Mouse (Mus musculus) layer of hippocampus, adult 18-20 months (tissue): ENCODE data around the gene Dnah17. TPM values are rescaled to one million over a fixed set of nuclear protein-coding genes. Genes with fewer than 3 reads are reported as not detected.

Experiments used
- DNase-seq, 2 experiments: peaks; one replicate each; pipeline ENCODE4 v3.0.0; 2022; ENCODE audit warnings: low spot score in 2 of 2
- total RNA-seq, 2 experiments: library from RNA; stranded (reverse); gene quantifications; 2 replicates each; pipeline ENCODE4 v1.2.3; 2021

The Dnah17 gene
- total RNA-seq, 2 experiments from 2014 or later = 0.02 TPM; not detected in 1

DNA sequence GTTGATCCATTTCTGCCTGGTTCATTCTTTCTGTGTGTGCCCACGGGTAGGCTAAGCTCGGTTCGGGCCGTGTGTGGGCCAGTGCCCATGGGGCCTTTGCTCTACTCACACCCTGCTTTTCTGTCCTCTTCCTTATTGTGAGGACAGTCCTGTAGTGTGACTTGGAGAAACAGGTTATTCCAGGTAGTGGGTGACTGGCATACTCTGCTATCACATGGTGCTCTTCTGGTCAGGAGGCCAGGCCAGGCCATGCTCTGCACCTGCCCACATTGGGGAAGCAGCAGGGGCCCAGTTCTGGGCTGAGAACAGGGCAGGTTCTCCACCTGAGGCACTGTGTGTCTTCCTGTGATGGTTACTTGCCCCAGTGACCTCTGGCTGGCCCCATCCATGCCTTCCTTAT is 132.1 kb downstream of the Dnah17 start:
- DNase-seq = no peak

DNA sequence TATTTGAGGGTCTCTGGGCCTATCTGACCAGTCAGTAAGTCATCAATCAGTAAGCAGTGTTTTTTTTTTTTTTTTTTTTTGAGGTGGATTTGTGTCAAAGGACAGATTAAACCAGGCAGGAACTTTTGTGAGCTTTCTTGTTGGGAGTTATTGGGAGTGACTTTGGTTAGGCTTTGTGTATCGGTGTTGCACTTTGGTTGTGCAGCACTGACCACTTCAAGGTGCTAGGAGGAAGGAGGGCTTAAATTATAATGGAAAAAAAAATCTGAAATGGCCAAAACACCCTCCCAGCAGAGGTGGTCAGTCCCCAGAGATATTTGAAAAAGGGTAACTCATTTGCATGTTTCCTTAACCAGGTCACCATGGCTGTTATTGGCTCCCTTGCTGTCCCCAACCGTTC is 133.3 kb downstream of the Dnah17 start:
- DNase-seq = no peak

DNA sequence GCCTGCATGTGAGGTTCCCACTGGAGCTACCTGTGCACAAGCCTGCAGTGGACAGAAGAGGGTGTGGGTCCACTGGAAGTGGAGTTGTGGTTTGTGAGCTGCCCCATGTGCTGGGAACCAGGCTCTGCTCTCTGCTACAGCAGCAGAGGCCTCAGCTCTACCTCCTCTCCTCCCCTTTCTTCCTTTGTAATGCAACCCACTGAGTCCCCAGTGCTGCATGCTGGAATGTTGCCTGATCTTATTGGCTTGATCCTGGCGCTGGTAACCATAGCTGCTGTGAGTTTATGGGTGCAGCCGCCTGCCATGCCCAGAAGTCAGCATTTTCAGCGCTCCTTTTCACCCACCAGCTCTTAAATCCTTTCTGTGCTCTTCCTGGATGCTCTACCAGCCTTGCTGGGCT is 134.4 kb downstream of the Dnah17 start:
- DNase-seq = no peak

DNA sequence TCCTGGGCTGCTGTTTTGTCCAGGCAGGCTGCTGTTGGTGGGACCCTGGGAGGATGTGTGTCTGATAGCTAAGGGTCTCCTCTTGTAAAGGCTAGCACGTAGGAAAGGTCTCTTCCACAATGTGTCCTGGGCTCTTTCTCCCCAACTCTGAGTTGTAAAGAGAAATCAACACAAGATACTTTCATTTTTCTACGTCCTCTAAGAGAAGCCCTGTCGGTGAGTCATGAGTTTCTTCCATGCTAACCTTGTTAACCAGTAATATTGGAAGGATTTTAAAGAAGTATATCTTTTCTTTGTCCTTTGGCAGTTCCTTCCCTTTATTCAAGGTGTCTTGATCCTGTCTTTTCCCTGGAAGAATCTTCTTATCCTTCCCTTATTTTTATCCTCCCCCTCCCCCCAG is 134.8 kb downstream of the Dnah17 start:
- DNase-seq = no peak

DNA sequence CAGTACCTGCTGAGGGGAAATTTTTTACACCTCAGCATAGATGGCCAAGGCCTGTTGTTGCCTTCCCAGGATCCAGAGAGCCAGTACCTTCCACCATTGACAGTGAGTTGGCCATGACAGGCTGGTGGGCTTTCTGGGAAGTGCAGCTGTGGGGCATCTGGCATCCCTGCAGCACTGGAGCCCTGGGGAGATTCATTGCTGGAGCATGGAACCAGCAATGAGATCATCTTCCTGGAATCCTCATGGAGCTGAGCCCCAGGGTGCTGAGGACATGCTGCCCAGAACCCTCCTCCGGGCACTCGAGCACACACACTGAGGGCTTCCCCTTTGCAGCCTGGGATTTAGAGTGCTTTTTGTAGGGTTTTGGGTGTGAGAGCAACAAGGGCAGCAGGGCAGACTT is 135.2 kb downstream of the Dnah17 start:
- DNase-seq = no peak

DNA sequence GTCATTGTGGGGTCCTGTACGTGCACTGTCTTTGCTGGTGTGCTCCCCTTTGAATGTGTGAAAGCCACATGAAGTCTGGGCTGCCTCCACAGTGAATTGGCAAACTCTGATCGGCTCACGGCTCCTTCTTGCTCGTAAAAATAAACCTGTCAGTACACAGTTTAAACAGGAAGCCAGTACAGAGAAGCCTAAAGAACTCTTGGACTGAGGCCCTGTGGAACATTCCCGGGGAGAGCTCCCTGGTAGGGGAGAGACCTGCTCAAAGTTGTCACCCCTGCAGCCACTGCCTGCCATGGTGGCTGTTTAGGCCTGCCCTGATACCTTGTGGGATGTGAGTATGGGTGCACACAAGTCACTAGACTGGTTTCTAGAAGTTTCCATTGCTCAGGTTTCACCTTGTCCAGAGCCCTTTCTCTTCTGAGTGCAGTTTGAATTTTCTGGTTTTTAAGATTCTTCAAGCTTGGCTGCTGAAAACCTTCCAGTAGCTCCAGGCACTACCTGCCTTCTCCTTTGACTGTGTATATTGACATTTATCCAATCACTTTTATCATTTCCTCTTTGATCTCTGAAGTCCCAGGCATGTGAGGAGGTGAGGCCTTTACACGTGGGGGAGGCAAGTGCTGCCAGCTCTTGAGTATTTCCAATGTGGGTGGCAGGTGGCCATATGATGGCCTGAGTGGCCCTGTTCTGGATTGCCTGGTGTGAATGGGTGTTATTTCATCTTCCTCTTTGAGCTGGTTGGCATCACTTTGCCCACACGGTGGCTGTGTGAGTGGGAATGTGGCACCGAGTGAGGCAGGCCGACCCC is 136.0 kb downstream of the Dnah17 start:
- DNase-seq = no peak

DNA sequence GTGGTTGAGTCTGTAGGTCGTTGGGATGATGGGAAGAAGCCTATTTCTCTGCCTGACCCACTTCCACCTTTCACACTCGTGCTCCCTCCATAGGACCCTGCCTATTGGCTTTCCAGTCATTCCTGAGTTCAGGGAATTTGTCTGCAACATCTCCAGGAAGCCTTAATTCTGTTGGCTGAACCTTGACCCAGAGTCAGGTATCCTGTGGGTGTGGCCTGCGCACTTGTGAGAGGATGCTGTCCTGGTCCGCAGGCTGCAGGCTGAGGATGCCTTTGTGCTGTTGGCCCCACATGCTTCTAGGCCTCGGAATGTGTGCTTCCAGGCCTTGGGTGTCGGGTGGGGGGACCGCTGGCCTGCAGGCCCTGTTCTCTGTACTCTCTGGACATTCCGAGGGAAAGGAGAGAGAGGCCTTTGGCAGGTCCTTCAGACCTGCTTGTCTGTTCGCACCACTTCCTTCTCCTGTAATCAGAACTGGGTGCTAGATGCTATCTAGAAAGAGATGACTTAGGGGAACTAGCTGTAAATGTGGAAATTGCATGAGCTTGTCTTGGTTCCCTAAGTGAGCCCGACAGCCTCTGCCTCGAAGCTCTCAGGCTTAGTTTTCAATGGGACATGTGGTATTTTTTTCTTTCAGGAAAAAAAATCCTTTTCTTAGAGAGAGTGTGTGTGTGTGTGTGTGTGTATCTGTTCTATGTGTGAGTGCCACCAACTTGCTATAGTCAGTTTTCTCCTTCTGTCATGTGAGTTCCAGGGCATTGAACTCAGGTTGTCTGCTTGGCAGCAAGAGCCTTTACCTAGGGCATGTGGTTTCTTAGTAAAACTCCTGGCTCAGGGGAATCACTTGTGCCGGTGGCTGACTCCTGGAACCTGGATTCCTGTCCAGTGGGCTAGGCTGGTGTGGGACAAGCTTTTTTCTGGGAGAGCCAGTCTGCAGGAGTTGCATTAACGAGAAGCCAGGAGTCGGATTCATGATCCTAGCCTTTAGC is 137.0 kb downstream of the Dnah17 start:
- DNase-seq = no peak

DNA sequence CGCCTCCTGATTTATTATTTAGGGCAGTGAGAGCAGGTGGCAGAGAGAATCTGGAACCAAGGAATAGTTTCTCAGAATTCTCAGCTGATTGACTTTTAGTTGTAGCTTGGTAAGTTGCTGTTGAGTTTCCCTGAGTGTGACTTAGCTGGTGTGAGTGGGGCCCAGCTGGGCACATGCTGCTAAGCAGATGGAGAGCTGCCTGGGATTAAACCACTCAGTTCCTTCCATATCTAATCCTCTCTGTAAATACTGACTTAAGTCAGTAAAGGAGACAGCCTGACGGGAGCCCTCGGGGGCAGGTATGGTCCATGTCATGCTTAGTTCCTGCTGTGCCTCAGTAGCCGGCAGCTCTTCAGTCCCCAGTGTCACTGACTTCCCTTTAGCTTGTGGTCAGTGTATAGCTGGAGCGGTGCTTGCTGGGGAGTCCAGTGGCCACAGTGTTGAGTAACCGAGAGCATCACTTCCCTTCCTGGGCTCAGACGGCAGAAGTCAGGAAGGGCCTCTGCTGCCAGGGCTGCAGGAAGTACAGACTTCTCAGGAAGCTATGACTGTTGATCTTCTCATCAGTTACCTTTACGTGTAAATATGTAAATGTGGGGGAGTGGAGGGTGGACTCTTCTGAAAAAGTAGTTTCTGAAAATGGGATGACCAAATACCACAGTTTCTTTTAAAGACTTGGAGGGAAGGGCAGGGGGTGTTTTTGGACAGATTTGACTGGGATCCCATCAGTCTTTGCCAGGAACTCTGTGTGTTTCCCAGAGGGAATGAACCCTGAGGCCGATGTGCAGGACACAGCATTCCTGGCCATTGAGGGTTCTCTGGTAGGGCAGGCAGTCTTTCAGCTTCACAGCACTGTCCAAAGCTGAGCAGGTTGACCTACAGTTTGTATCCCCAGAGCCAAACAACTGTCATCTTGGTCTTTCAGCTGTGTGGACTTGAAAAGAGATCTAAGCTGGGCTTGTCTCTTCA is 138.6 kb downstream of the Dnah17 start:
- DNase-seq = no peak

DNA sequence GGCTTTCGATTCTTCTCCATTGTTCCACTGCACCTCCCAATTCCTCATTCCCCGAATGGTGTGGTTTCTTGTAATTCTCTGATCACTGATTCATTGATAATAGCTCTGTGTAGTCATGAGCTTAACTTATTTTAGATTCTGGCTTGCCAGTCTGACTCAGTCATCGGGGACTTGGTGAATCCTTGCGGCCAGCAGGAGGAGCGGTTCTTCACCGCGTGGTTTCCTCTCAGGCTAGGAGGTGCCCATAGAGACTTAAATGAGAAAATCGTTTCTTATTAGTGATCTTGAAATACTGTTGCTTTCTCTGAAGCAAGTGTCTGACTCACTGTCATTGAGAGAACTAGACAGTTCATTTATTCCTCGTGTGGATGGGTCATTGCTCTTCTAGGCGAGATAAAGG is 140.5 kb downstream of the Dnah17 start:
- no peak for DNase-seq

DNA sequence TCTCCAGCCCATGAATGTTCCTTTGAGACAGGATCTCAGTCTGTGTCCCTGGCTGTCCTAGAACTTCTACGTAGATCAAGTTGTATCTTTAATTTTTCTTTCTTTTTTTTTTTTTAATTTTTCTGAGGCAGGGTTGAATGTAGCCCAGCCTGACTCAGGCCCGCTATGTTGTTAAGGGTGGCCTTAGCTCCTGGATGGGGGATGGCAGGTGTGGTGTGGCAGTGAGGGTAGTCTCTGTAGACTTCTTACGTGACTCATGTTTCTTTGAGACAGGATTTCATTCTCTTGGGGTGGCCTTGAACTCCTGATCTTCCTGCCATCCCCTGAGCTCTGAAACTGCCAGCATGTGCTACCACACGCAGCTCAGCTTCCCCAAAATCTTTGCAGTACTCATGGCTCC is 141.2 kb downstream of the Dnah17 start:
- DNase-seq = no peak

DNA sequence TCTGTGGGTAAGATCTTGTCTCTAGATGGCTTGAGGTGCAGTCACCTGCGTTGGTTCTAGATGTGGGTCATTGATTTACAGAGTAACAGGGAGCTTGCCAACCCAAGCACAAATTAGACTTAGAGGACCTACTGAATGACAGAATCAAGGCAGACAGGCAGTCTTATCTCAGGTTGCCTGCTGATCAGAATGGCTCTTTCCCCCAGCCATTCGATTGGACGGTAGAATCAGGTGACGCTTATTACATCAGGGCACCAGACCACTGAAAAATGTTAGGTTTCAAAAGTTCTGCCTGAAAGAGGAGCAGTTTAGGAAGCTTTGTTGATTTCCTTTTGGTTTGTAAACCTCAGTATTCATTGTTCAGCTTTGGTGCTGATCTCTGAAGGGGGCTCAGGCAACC is 142.5 kb downstream of the Dnah17 start:
- no peak for DNase-seq

DNA sequence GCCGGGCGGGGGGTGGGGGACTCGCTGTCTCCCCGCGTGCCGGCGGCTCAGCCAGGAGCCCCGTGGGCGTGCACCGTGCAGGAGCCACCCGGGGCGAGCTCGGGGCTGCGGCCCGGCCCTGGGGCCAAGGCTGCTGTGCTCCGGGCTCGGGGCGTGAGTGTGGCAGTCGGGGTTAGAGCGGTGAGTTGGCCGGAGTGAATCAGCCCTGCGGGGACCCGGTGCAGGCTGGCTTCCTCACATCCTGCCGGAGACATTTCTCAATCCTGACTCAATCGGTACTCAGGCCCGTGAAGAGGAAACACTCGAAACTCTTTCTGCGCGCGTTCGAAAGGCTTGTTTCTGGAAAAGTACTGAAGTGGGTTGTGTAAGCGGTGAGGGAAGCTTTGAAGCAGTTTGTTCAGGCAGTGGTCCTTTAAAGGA is 143.4 kb downstream of the Dnah17 start:
- DNase-seq = no peak

DNA sequence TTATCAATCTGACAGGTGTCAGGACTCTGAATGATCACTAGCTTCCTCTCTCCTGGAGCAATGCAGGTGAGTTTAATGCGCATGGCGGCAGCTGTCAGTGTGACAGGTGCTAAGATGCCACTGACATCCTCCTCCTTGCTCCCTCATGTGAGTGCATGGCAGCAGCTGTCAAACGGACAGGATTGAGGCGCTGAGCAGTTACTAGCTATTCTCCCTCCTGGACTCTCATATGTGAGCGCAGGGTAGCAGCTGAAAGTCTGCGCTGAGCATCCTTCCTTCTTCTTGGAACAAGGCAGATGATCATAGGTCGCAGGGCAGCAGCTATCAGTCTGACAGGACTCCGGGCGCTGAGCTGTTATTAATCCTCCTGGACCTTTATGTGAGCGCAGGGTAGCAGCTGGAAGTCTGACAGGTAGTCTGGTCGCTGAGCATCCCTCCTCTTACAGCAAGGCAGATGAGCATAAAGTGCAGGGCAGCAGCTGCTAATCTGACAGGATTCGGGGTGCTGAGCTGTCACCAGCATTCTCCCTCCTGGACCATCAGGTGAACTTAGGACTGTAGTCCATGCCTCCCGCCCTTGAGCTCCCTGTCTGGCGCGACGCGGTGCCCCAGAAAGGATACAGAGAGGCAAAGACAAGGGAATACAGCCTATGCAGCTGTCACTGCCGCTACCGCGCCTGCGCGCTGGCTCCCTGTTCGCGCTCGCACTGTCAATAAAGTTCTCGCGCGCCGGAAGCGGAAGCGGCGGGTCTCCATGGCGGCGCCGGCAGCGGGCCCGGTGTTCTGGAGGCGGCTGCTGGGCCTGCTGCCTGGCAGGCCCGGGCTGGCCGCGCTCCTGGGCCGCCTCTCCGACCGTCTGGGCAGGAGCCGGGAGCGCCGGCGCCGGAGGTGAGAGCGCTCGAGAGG is 144.1 kb downstream of the Dnah17 start, which contains the start of gene Pgs1:
Gene Pgs1 (plus strand): TSS at position 167 of the 906 bp plus-strand sequence.
- peak; percentile 92 to 96 for DNase-seq

DNA sequence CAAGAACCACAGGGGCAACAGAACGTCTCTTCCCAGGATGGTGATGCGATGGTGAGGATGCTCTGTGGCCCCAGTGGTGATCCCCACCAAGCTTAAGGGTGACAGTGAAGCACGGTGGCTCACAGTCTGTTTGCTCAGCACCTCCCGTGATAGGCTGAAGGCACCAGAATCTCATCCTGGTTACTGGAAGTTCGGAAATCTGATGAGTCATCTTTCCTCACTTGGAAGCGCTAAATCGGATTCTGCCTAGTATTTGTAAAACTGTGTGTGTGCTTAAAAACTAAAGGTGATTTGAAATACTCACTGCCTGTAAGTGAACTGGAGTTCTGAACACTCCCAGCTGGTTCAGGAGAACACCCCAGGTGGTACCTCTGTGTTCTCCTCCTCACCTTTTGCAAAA is 146.7 kb downstream of the Dnah17 start:
- no peak for DNase-seq

DNA sequence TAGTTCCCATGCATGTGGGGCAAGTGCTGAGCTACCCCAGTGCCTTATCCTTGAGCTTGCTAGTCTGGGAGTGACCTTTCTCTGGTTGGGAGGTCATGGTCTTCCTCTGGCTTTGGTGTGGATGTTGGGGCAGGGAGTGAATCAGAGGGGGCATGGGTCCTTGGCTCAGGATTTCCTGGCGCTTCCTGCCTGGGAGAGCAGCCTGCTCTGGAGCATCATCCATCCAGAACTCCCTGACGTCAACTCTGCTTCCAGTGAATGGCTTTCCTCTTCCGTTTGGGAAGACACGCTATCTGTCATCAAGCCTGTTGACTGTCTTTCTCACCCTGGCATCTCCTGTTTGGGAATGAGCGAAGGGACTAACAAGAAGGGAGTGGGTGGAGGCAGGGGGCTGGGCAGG is 148.0 kb downstream of the Dnah17 start:
- no peak for DNase-seq

DNA sequence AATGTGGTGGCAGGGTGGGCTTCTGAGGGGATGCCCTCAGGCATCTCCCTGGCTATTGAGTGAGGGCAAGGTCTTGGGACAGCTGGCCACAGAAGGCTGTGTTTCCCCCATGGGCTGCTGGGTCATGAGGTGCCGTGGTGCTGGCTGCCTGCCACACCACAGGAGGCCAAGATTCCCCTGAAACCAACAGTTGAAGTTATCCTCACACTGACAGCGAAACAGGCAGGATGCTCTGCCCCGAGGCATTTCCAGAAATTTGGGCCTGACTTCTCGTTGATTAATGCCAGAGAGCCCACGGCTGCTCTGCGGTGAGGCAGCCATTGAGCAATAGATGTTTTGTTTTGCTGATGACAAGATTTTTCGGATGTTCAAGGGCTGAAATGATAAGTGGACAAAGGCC is 151.0 kb downstream of the Dnah17 start:
- no peak for DNase-seq

DNA sequence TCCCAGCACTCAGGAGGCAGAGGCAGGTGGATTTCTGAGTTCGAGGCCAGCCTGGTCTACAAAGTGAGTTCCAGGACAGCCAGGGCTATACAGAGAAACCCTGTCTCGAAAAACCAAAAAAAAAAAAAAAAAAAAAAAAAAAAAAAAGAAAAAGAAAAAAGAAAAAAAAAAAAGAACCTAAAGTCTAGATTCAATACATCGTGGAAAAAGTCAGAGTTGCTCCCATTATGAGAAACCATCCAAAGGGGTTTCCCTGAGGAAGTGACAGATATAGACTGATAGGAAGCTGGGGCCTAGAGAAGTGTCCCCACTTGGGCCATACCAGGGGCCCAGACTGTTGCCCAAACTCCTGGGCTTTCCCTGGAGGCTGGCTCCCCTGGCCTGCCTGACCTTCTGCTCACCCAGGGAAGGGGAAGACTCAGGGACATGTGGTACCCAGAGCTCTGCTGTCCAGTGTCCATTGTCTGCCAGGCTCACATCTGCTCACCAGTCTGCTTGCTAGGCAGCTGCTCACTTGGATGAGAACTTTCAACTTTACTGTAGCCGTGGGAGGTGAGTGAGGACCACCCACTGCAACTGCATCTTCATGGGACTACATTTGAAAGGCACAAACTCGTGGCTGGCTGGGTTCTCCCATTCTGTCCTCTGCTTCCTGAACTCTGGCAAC is 152.6 kb downstream of the Dnah17 start:
- DNase-seq = no peak

DNA sequence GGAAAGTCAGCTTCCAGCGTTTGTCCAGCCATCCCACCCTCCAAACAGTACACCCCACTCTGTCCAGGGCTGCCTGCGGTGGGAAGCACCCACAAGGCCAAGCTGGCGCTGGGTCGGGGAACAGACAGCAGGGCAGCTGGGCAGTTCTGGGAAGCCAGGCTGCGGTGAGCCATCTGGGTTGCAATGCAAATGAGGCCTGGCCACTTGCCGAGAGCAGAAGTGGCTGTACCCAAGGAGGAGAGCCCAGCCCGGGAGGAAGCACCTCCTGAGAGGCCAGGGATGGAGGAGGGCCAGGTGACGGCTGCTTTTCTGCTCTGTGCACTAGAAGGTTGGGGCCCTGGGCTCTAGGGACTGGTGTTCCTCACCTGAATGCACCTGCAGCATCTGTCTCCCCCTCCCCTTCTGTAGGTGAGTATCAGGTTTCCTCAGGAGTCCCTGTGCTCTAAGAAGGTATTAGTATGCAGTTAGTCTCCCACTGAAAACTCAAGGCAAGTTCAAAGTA is 154.3 kb downstream of the Dnah17 start:
- no peak for DNase-seq
